Mouse (Mus musculus): ENCODE measurements around the gene Smbd1. TPM values are rescaled to one million over a fixed set of nuclear protein-coding genes. Genes with fewer than 3 reads are reported as not detected.

Smbd1 gene
- polyA plus RNA-seq (2016; fragmentation: Nextera tagmentation; extraction: Ambion mirVana): not detected in 2 replicates

- Histone ChIP-seq H3K9ac (no peak within 1 kb of the TSS), H3K9me3 (no peaks in the 10 kb centered on the region), H3K27me3 (replicated peaks) (no peaks in the 10 kb centered on the region), H3K27ac (no peak within 1 kb of the TSS), H3K4me3 (no peak within 1 kb of the TSS), H3K4me1 (peaks cover 10% of the 10 kb centered on the region), H3K36me3 (no peaks in the 10 kb centered on the region), H3K4me2 (replicated peaks) (no peak within 1 kb of the TSS)
- WGBS: 87% methylated on average over 4 of the region's 4 CpGs
- no peak for ATAC-seq (ENCODE audit: low FRiP score, low read depth)
Observed at GRCm38 (mm10) chr16:32810321-32810720, at the start of gene Smbd1. Gene Smbd1, minus strand, starts transcription at chr16:32810477.

- Histone ChIP-seq H3K9me3 (no peaks in the 10 kb centered on the region), H3K4me1 (no peaks in the 10 kb centered on the region), H3K4me2 (replicated peaks) (no peak overlapping the region), H3K4me3 (no peak overlapping the region), H3K9ac (no peak overlapping the region), H3K27me3 (replicated peaks) (no peaks in the 10 kb centered on the region), H3K27ac (no peak overlapping the region), H3K36me3 (peaks cover 12% of the 10 kb centered on the region)
- no peak for ATAC-seq (ENCODE audit: low FRiP score, low read depth)
- WGBS: 80% methylated on average over 12 of the region's 12 CpGs
Observed at GRCm38 (mm10) chr16:32858771-32859636, 48.7 kb upstream of the Smbd1 start.

- no peak overlapping the region for H3K9ac ChIP-seq
- H3K4me3 ChIP-seq: no peak overlapping the region
- peaks cover 12% of the 10 kb centered on the region for H3K36me3 ChIP-seq
- no peak for ATAC-seq (ENCODE audit: low FRiP score, low read depth)
- no peak overlapping the region for H3K4me2 ChIP-seq (replicated peaks)
- no peaks in the 10 kb centered on the region for H3K4me1 ChIP-seq
- WGBS: 79% methylated on average over 4 of the region's 4 CpGs
- H3K27me3 ChIP-seq (replicated peaks): no peaks in the 10 kb centered on the region
- H3K9me3 ChIP-seq: no peaks in the 10 kb centered on the region
- H3K27ac ChIP-seq: no peak overlapping the region
Observed at GRCm38 (mm10) chr16:32858356-32858755, 48.1 kb upstream of the Smbd1 start.

GRCm38 (mm10) chr16:32856751-32857150 is 46.5 kb upstream of the Smbd1 start:
- Histone ChIP-seq H3K27ac (no peak overlapping the region), H3K27me3 (replicated peaks) (no peaks in the 10 kb centered on the region), H3K36me3 (peaks cover 14% of the 10 kb centered on the region), H3K4me3 (no peak overlapping the region), H3K9ac (no peak overlapping the region), H3K4me1 (no peaks in the 10 kb centered on the region), H3K4me2 (replicated peaks) (no peak overlapping the region), H3K9me3 (no peaks in the 10 kb centered on the region)
- ATAC-seq (ENCODE audit: low FRiP score, low read depth): no peak
- WGBS: 89% methylated on average over 3 of the region's 3 CpGs

GRCm38 (mm10) chr16:32854050-32854571 is 43.8 kb upstream of the Smbd1 start:
- Histone ChIP-seq H3K36me3 (peaks cover 20% of the 10 kb centered on the region), H3K4me1 (no peaks in the 10 kb centered on the region), H3K27me3 (replicated peaks) (no peaks in the 10 kb centered on the region), H3K4me2 (replicated peaks) (no peak overlapping the region), H3K27ac (no peak overlapping the region), H3K9ac (no peak overlapping the region), H3K9me3 (no peaks in the 10 kb centered on the region), H3K4me3 (no peak overlapping the region)
- WGBS: 87% methylated on average over 2 of the region's 2 CpGs
- ATAC-seq (ENCODE audit: low FRiP score, low read depth): no peak

GRCm38 (mm10) chr16:32853492-32854049 is 43.3 kb upstream of the Smbd1 start:
- H3K36me3 ChIP-seq: peaks cover 24% of the 10 kb centered on the region
- H3K4me2 ChIP-seq (replicated peaks): no peak overlapping the region
- 81% methylated on average over 13 of the region's 13 CpGs for WGBS
- H3K9me3 ChIP-seq: no peaks in the 10 kb centered on the region
- ATAC-seq (ENCODE audit: low FRiP score, low read depth): no peak
- no peak overlapping the region for H3K27ac ChIP-seq
- no peaks in the 10 kb centered on the region for H3K27me3 ChIP-seq (replicated peaks)
- H3K9ac ChIP-seq: no peak overlapping the region
- H3K4me1 ChIP-seq: no peaks in the 10 kb centered on the region
- no peak overlapping the region for H3K4me3 ChIP-seq

GRCm38 (mm10) chr16:32849042-32849830 is 39.0 kb upstream of the Smbd1 start:
- H3K36me3 ChIP-seq: peaks cover 57% of the 10 kb centered on the region
- no peak overlapping the region for H3K27ac ChIP-seq
- no peak overlapping the region for H3K4me3 ChIP-seq
- no peak for ATAC-seq (ENCODE audit: low FRiP score, low read depth)
- WGBS: 94% methylated on average over 11 of the region's 11 CpGs
- no peak overlapping the region for H3K4me2 ChIP-seq (replicated peaks)
- H3K9ac ChIP-seq: no peak overlapping the region
- no peaks in the 10 kb centered on the region for H3K4me1 ChIP-seq
- H3K9me3 ChIP-seq: no peaks in the 10 kb centered on the region
- no peaks in the 10 kb centered on the region for H3K27me3 ChIP-seq (replicated peaks)

GRCm38 (mm10) chr16:32847103-32847502 is 36.8 kb upstream of the Smbd1 start:
- no peaks in the 10 kb centered on the region for H3K9me3 ChIP-seq
- no peak overlapping the region for H3K9ac ChIP-seq
- WGBS: 96% methylated on average over 11 of the region's 11 CpGs
- H3K27ac ChIP-seq: no peak overlapping the region
- H3K4me3 ChIP-seq: no peak overlapping the region
- no peak overlapping the region for H3K4me2 ChIP-seq (replicated peaks)
- no peak for ATAC-seq (ENCODE audit: low FRiP score, low read depth)
- peaks cover 74% of the 10 kb centered on the region for H3K36me3 ChIP-seq
- no peaks in the 10 kb centered on the region for H3K4me1 ChIP-seq
- H3K27me3 ChIP-seq (replicated peaks): no peaks in the 10 kb centered on the region

GRCm38 (mm10) chr16:32831501-32831900 is 21.2 kb upstream of the Smbd1 start:
- WGBS: 88% methylated on average over 4 of the region's 4 CpGs
- H3K36me3 ChIP-seq: peaks cover 50% of the 10 kb centered on the region

GRCm38 (mm10) chr16:32829104-32829503 is 18.8 kb upstream of the Smbd1 start:
- ATAC-seq (ENCODE audit: low FRiP score, low read depth): no peak
- Histone ChIP-seq H3K9ac (no peak overlapping the region), H3K4me2 (replicated peaks) (no peak overlapping the region), H3K4me1 (no peaks in the 10 kb centered on the region), H3K4me3 (no peak overlapping the region), H3K27ac (no peak overlapping the region), H3K36me3 (peaks cover 58% of the 10 kb centered on the region), H3K9me3 (no peaks in the 10 kb centered on the region), H3K27me3 (replicated peaks) (no peaks in the 10 kb centered on the region)
- 84% methylated on average over 11 of the region's 11 CpGs for WGBS

More at GRCm38 (mm10) chr16:32831501-32831900, 21.2 kb upstream of the Smbd1 start:
- Histone ChIP-seq H3K4me3 (no peak overlapping the region), H3K9me3 (no peaks in the 10 kb centered on the region), H3K27ac (no peak overlapping the region), H3K4me1 (no peaks in the 10 kb centered on the region), H3K27me3 (replicated peaks) (no peaks in the 10 kb centered on the region), H3K4me2 (replicated peaks) (no peak overlapping the region), H3K9ac (no peak overlapping the region)
- ATAC-seq (ENCODE audit: low FRiP score, low read depth): no peak

- Histone ChIP-seq H3K4me1 (no peaks in the 10 kb centered on the region), H3K4me2 (replicated peaks) (no peak overlapping the region), H3K27me3 (replicated peaks) (no peaks in the 10 kb centered on the region), H3K9ac (no peak overlapping the region), H3K9me3 (no peaks in the 10 kb centered on the region), H3K36me3 (peaks cover 71% of the 10 kb centered on the region), H3K27ac (no peak overlapping the region), H3K4me3 (no peak overlapping the region)
- WGBS: 96% methylated on average over 11 of the region's 11 CpGs
- no peak for ATAC-seq (ENCODE audit: low FRiP score, low read depth)
Observed at GRCm38 (mm10) chr16:32826521-32826920, 16.2 kb upstream of the Smbd1 start.

- H3K9me3 ChIP-seq: no peaks in the 10 kb centered on the region
- H3K4me2 ChIP-seq (replicated peaks): no peak overlapping the region
- WGBS: 87% methylated on average over 12 of the region's 12 CpGs
- no peak overlapping the region for H3K27ac ChIP-seq
- no peak overlapping the region for H3K9ac ChIP-seq
- no peak overlapping the region for H3K4me3 ChIP-seq
- no peaks in the 10 kb centered on the region for H3K27me3 ChIP-seq (replicated peaks)
- no peaks in the 10 kb centered on the region for H3K4me1 ChIP-seq
- ATAC-seq (ENCODE audit: low FRiP score, low read depth): no peak
- peaks cover 71% of the 10 kb centered on the region for H3K36me3 ChIP-seq
Observed at GRCm38 (mm10) chr16:32825380-32825779, 15.1 kb upstream of the Smbd1 start.
